Mouse (Mus musculus): ENCODE measurements around the gene Arpc1a.

- TF ChIP-seq CTCF (IDR thresholded peaks at IDR 0.05; ENCODE audit: extremely low read depth, insufficient read depth, low read length) (no peak), POLR2A (IDR thresholded peaks at IDR 0.05; ENCODE audit: extremely low read depth, insufficient read depth, low read length) (no peak)
Observed at GRCm38 (mm10) chr5:145089878-145090277, 6.2 kb downstream of the Arpc1a start.
